Mouse (Mus musculus) cortical plate, adult 2 months (tissue): ENCODE measurements at regions not wholly inside any gene's neighbourhood (a gene's known extent, or its start where the extent isn't known, plus 50 kb on each side); places are given as distances from the start of the nearest gene placed in this dataset.

Experiments used
- CTCF ChIP-seq: fragments of 200-500 bp; IDR thresholded peaks from 2 replicates; pipeline ENCODE4 v1.5.1; 2011; ENCODE audit warnings: mild to moderate bottlenecking, control low read depth, low read length; ENCODE audit not compliant: insufficient read depth; ENCODE audit errors: extremely low read depth
- POLR2A ChIP-seq: fragments of 200-500 bp; IDR thresholded peaks from 2 replicates; pipeline ENCODE4 v1.6.1; 2011; ENCODE audit warnings: mild to moderate bottlenecking, low read length, control low read depth; ENCODE audit not compliant: insufficient read depth; ENCODE audit errors: extremely low read depth

DNA sequence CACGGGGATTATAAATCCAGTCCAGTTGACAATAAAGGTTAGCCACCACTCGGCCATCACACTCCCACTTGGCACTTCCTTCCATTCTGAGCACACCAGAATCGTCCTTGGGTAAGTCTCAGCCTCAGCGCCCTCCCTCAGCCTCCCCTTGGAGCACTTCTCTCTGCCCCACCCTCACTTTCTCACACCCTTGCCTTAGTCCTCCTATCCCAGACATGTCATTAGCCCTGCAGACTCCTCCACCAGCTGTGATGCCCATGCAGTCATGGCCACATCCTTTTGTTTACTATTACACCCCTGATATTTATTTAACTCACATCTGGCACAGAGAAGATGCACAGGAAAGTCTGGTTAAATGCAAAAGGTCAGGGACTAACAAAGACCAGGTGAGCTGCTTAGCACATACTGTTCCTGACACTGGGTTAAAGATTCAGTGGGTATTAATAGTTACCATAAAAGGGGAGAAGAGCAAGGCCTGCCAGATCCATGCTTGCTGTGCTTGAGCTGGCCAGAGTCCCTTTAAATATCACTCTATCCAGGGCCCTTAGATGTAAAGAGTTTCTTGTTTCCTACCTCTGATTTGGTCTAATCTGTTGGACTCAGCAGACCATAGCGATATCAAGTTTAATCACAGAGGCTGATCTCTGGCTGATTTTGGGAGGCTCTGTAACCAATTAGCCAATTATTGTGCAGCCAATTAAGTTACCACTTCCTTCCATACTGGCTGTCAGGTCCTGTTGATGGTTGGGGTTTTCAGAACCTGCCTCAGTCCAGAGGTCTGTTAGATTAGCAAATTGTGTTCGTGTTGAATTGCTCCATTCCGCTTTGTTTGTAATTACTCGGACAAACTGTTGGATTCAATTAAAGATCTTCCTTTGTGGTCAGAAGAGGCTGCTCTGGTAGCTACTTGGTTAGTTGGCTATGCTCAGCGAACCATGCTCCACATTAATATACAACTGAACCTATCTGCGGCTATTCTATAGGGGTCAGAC, 518.0 kb upstream of the Tmem132c start:
- TF ChIP-seq CTCF (no peak), POLR2A (no peak)
